In the genomic region with DNA sequence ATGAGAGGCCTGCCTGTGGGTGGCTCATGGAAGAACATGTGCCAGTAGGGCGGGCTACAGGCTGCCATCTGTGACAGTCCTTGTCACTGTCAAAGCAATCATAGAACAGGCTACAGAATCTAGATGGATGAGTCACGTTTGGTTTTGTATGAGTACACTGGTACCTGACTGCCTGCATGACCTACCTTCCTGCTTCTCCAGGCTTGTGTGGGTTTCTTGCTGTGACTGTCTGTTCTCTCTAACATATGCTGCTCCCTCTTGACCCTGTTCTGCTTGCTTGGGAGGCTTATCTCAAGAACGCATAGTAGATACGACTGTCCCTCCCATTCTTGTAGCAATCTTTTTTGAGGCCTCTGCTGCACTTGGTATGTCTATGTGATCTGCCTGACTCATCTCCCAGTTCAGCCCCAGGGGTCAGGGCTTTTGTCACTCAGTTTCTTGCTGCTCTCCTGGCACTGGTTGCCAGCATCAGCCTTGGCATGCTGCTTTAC, we compare ENCODE assay signal across 17 mouse cellular contexts. TPM values are rescaled to one million over a fixed set of nuclear protein-coding genes. Genes with fewer than 3 reads are reported as not detected.
DNase-seq lines count a peak whose midpoint lies in the region; ATAC-seq lines count a peak whose summit lies in the region.
"Had no signal": no experiment of that assay in that cellular context is flagged by ENCODE, and none has a peak within 500 bp of the region (broad histone marks: within the 10 kb centered on the region; RNA-seq: fewer than 3 reads in every experiment).

No protein-coding gene starts in this region.

- no peak overlapping the region for H3K4me2 ChIP-seq in liver, embryonic 13.5 days
- H3K4me2 ChIP-seq: heart, embryonic 13.5 days; hindbrain, embryonic 12.5 days; lung, embryonic 15.5 days; midbrain, embryonic 13.5 days had no signal

- H3K9me3 ChIP-seq in liver, embryonic 13.5 days (replicated peaks), result no peaks in the 10 kb centered on the region
- H3K9me3 ChIP-seq: embryonic facial prominence, embryonic 10.5 days; heart, embryonic 13.5 days; hindbrain, embryonic 12.5 days; lung, embryonic 15.5 days; midbrain, embryonic 13.5 days had no signal

- 0 out of 2 replicates have a peak, but pooled peaks cover 2% of the 10 kb centered on the region for H3K36me3 ChIP-seq in liver, embryonic 13.5 days
- H3K36me3 ChIP-seq: heart, embryonic 13.5 days; hindbrain, embryonic 12.5 days; lung, embryonic 15.5 days; midbrain, embryonic 13.5 days had no signal

- no peak overlapping the region for H3K9ac ChIP-seq in liver, embryonic 13.5 days
- H3K9ac ChIP-seq: heart, embryonic 13.5 days; hindbrain, embryonic 12.5 days; lung, embryonic 15.5 days; midbrain, embryonic 13.5 days had no signal

- no peak overlapping the region for H3K27ac ChIP-seq in liver, embryonic 13.5 days
- H3K27ac ChIP-seq: embryonic facial prominence, embryonic 10.5 days; heart, embryonic 13.5 days; hindbrain, embryonic 12.5 days; midbrain, embryonic 13.5 days had no signal

- peaks cover 50% of the 10 kb centered on the region for H3K4me1 ChIP-seq in liver, embryonic 13.5 days (replicated peaks)
- H3K4me1 ChIP-seq: embryonic facial prominence, embryonic 10.5 days had no signal

- ATAC-seq in liver, embryonic 13.5 days (ENCODE audit: low read depth), result peak; percentile 74
- ATAC-seq: CD4-positive, CD25-positive, alpha-beta regulatory T cell, adult 4 months; midbrain, embryonic 13.5 days; Patski had no signal

- peak; percentile 48 for DNase-seq in cerebellum, postnatal 25 days
- DNase-seq in cerebellum, adult 11-12 months, result no peak
- DNase-seq in 416B (ENCODE audit: low read depth), result peak; percentile 15
- peak; percentile 82 for DNase-seq in brain, adult 2 months (ENCODE audit: low read depth, low spot score)
- peak; percentile 10 for DNase-seq in liver, embryonic 13.5 days
- DNase-seq in adipocyte (ENCODE audit: low spot score), result no peak
- no peak for DNase-seq in heart, postnatal 10 days
- DNase-seq in embryo, embryonic 11 days, result no peak
- DNase-seq: gastrocnemius, postnatal 14 days; right cerebral cortex, postnatal 25 days had no signal

- no peak overlapping the region for H3K4me3 ChIP-seq in liver, embryonic 13.5 days (replicated peaks)
- H3K4me3 ChIP-seq: embryonic facial prominence, embryonic 10.5 days; heart, embryonic 13.5 days; hindbrain, embryonic 12.5 days; lung, embryonic 15.5 days; midbrain, embryonic 13.5 days had no signal

- intact Hi-C loops in heart, postnatal 10 days (cut with DNase I), result no loop called here

- no peaks in the 10 kb centered on the region for H3K27me3 ChIP-seq in liver, embryonic 13.5 days
- H3K27me3 ChIP-seq: heart, embryonic 13.5 days; hindbrain, embryonic 12.5 days; lung, embryonic 15.5 days; midbrain, embryonic 13.5 days; Patski had no signal

- 48% methylated on average over 4 of the region's 4 CpGs for WGBS in liver, embryonic 13.5 days (ENCODE audit: insufficient replicate concordance)

RNA-seq across cellular contexts. Expression of gene Mprip, which starts 56.7 kb away (rescaled TPM):
- polyA plus RNA-seq in liver, embryonic 13.5 days (2015; fragmentation: Nextera tagmentation; extraction: Ambion mirVana), result 10.7 and 11.8 TPM in 2 replicates
- 100 to 1,000 TPM; 210 to 229 TPM for total RNA-seq in heart, postnatal 10 days (2021)

Comparison
In these comparisons a context has a peak if more than half of its experiments do, and no peak if none do; other contexts are left out.
1. DNase-seq: peak in cerebellum, postnatal 25 days (2 of 2), 416B (single experiment), brain, adult 2 months (single experiment) and liver, embryonic 13.5 days (single experiment); none in cerebellum, adult 11-12 months (single experiment), adipocyte (single experiment), heart, postnatal 10 days (0 of 2) and embryo, embryonic 11 days (single experiment).